Mouse (Mus musculus) neural tube, embryonic 10.5 days (tissue): ENCODE results near the gene Fbxl22.

Experiments used
- DNase-seq: peaks from one replicate; pipeline ENCODE4 v3.0.0-alpha.2; 2017; ENCODE audit warnings: low spot score; ENCODE audit errors: extremely low spot score

Gene Fbxl22

DNA sequence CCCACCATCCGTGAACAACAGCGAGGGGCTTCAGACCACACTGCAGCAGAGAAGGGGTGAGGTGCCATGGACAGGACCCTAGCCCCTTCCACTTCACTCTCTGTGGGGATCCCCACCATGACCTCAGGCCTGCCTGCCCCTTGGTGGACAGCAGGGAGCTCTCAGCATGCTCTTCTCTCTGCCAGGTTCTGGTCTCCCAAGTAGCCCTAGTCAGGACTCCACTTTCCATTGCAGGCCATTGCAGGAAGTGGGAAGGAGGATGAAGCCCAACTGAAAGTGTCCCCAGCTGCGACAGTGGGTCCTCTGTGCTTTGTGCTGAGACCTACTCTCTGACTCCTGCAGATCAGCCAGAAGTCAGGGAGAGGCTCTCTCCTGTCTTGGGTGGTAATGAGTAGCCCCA is 6.7 kb downstream of the Fbxl22 start:
- no peak for DNase-seq

GRCm38 (mm10) chr9:66506424-66506823 is 8.0 kb downstream of the Fbxl22 start:
- DNase-seq: no peak

GRCm38 (mm10) chr9:66506011-66506410 is 8.4 kb downstream of the Fbxl22 start:
- no peak for DNase-seq

- DNase-seq: no peak
Observed at GRCm38 (mm10) chr9:66505141-66505917, 9.1 kb downstream of the Fbxl22 start.

GRCm38 (mm10) chr9:66504518-66504917 is 9.9 kb downstream of the Fbxl22 start:
- DNase-seq: no peak

GRCm38 (mm10) chr9:66503879-66504411 is 10.4 kb downstream of the Fbxl22 start:
- DNase-seq: no peak

- no peak for DNase-seq
Observed at GRCm38 (mm10) chr9:66501248-66501647, 13.1 kb downstream of the Fbxl22 start.

- no peak for DNase-seq
Observed at GRCm38 (mm10) chr9:66493992-66494391, 20.4 kb downstream of the Fbxl22 start.

- DNase-seq: no peak
Observed at GRCm38 (mm10) chr9:66492361-66492760, 22.0 kb downstream of the Fbxl22 start.

DNA sequence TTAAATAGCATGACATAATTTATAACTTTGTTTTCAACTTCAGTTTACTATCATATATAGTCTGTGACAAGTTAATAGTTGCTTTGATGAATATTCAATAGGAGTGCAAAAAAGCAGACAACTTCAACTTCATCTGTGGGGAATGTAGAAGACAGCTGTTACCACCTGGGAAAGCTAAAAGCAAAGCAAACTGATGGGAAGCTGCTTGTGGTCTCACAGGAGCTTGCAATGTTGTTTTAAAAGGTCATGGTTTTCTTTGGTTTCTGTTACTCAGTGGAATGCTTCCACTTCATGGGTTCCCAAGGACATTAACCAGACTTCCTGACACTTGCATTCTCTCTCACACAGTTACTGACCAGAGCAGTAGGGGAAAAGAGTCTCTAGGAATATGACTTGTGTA is 25.6 kb downstream of the Fbxl22 start:
- DNase-seq: no peak

GRCm38 (mm10) chr9:66483429-66483828 is 31.0 kb downstream of the Fbxl22 start:
- DNase-seq: no peak

- DNase-seq: no peak
Observed at GRCm38 (mm10) chr9:66477785-66478184, 36.6 kb downstream of the Fbxl22 start.

GRCm38 (mm10) chr9:66465087-66465486 is 49.3 kb downstream of the Fbxl22 start:
- DNase-seq: no peak
